Mouse (Mus musculus) hindbrain, postnatal 0 days (tissue): ENCODE measurements around the gene Ndrg3. TPM values are rescaled to one million over a fixed set of nuclear protein-coding genes. Genes with fewer than 3 reads are reported as not detected.

ENCODE experiments used
- ATAC-seq: fragments of 200-750 bp; cut with Nextera tagmentation; 2 replicates; pipeline ENCODE4 v1.8.0; 2017; ENCODE audit warnings: mild to moderate bottlenecking, moderate TSS enrichment, moderate library complexity
- DNase-seq: peaks from one replicate; pipeline ENCODE4 v3.0.0-alpha.2; 2015; ENCODE audit warnings: low spot score
- H3K27ac ChIP-seq: fragments of 300-500 bp; sonication (generic); 2 replicates; pipeline ENCODE4 v1.5.1; 2014; ENCODE audit warnings: mild to moderate bottlenecking
- H3K27me3 ChIP-seq: fragments of 300-500 bp; sonication (generic); 2 replicates; pipeline ENCODE4 v1.6.1; 2014; ENCODE audit warnings: low read length, mixed read lengths; ENCODE audit not compliant: insufficient read depth
- H3K36me3 ChIP-seq: fragments of 300-500 bp; sonication (generic); 2 replicates; pipeline ENCODE4 v1.6.1; 2014; ENCODE audit warnings: low read length, mixed read lengths; ENCODE audit not compliant: insufficient read depth
- H3K4me1 ChIP-seq: fragments of 300-500 bp; sonication (generic); 2 replicates; pipeline ENCODE4 v1.6.1; 2014; ENCODE audit warnings: antibody characterized with exemption, low read length, mixed read lengths; ENCODE audit not compliant: insufficient read depth
- H3K4me2 ChIP-seq: fragments of 300-500 bp; sonication (generic); 2 replicates; pipeline ENCODE4 v1.6.1; 2014; ENCODE audit warnings: low read depth, mild to moderate bottlenecking, low read length, moderate library complexity, mixed read lengths
- H3K4me3 ChIP-seq: fragments of 300-500 bp; sonication (generic); 2 replicates; pipeline ENCODE4 v1.5.1; 2014; ENCODE audit warnings: low read length
- H3K9ac ChIP-seq: fragments of 300-500 bp; sonication (generic); replicated peaks from 2 replicates; pipeline ENCODE4 v1.6.1; 2014; ENCODE audit warnings: mild to moderate bottlenecking, low read length, moderate library complexity, mixed read lengths
- H3K9me3 ChIP-seq: fragments of 300-500 bp; sonication (generic); 2 replicates; pipeline ENCODE4 v1.6.1; 2016; ENCODE audit warnings: low read length, mixed read lengths
- CTCF ChIP-seq: IDR thresholded peaks from 2 replicates; pipeline ENCODE4 v1.5.1; 2016; ENCODE audit warnings: antibody characterized with exemption, control low read depth, low read depth
- WGBS: fragments of 180-500 bp; shearing (Covaris S2); extraction: QIAGEN DNeasy Blood & Tissue Kit; methylation state at CpG from one replicate; pipeline ENCODE4 v1.1.7; 2014; 5-methylcytosine and 5-hydroxymethylcytosine counted together
- polyA plus RNA-seq: library from polyadenylated mRNA; unstranded; fragments of >200 nt; fragmentation: Nextera tagmentation; extraction: Ambion mirVana; gene quantifications from 2 replicates; pipeline ENCODE4 v1.2.1, GENCODE M21; 2015
- total RNA-seq: library from RNA; depleted of rRNA; stranded (reverse); fragments of >200 nt; gene quantifications from 2 replicates; pipeline ENCODE4 v1.2.3, GENCODE M21; 2014

Gene Ndrg3
- total and polyA plus RNA-seq, 2 experiments from 2014 or later, result 167 to 183 TPM

DNA sequence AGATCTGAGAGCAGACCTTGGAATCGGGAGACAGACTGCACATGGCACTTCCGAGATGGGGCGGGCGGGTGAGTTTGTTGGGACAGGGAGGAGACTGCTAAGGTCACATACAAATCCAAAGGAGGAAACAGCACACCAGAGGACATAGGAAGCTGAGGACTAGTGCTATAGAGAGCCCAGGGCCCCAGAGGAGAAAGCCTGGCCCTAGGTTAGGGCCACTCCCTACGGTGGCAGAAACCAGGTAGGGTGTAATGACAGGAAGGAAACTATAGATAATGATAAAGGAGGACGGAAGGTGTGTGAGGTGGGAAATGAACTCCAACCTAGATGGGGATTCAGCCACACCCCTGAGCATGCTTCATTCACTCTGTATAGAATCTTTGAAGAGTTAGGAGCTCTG is 20.5 kb upstream of the Ndrg3 start:
- Histone ChIP-seq H3K36me3 (peaks cover 24% of the 10 kb centered on the region), H3K4me1 (peaks cover 6% of the 10 kb centered on the region; the same call in 1 of the 2 replicates), H3K9me3 (no peaks in the 10 kb centered on the region), H3K27ac (no peak overlapping the region), H3K9ac (no peak overlapping the region), H3K27me3 (no peaks in the 10 kb centered on the region), H3K4me3 (no peak overlapping the region), H3K4me2 (no peak overlapping the region)
- ATAC-seq, result no peak
- 84% methylated on average over 6 of the region's 6 CpGs for WGBS
- no peak for DNase-seq
- TF ChIP-seq CTCF, result no peak

DNA sequence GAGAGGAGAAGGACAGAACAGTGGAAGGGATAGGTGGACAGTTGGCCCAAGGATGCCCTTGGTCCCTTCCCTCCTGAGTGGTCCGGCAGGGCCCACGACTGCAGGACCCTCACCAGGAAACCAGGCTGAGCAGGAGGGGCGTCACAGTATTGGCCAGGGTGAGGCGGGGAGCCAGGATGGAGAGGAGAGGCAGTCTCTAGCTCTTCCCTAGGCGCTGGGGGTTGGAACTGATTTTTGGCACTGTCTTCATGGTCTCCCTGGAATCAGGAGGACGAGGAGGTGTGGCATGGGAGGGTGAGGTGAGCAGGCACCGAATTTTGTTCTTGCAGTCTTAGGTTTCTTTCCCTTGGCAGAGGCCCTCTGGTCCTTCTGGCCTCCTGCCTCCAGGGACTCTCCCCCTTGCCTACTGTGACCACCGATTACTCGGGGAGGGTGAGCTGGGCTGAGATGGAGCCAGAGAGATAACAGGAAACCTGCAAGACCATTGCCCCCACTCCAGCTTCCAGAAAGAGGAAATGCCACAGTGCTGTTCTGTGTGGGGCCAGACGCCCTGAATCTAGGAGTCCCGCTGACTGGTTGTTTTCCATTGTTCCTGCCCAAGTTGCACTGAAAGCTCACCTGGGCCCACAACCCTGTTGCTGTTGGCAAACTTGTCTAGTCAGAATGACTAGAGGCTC is 18.9 kb upstream of the Ndrg3 start:
- H3K4me1 ChIP-seq, result peaks cover 9% of the 10 kb centered on the region; the same call in 1 of the 2 replicates

DNA sequence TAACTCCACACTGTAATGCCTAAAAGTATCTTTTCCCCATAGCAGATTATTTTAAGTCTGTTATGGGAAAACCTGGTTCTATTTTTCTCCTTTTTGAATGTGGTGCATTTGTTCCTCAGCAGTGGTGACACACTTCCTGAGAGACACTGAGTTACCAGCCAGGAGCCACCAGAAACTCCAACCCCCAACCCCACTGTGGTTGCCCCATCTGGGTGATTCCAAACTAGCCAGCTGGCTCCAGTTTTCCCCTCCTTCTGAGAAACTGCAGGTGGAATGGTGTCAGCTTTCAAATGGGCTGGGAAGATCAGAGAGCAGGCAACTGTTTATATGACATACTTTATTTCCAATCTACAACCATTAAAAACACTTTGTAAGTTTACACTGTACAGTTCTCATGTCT is 18.3 kb upstream of the Ndrg3 start:
- H3K4me3 ChIP-seq, result no peak overlapping the region
- peaks cover 9% of the 10 kb centered on the region; the same call in 1 of the 2 replicates for H3K4me1 ChIP-seq
- H3K9me3 ChIP-seq, result no peaks in the 10 kb centered on the region
- no peak overlapping the region for H3K9ac ChIP-seq
- H3K4me2 ChIP-seq, result no peak overlapping the region
- no peaks in the 10 kb centered on the region for H3K27me3 ChIP-seq
- no peak for ATAC-seq
- TF ChIP-seq CTCF, result no peak
- 0 out of 2 replicates have a peak, but pooled peaks cover 4% of the 10 kb centered on the region for H3K36me3 ChIP-seq
- H3K27ac ChIP-seq, result peak overlapping the region; percentile 41; the same call in 1 of the 2 replicates
- peak; percentile 9 for DNase-seq

More for the DNA sequence above, 18.9 kb upstream of the Ndrg3 start:
- Histone ChIP-seq H3K9me3 (no peaks in the 10 kb centered on the region), H3K27ac (peak overlapping the region; percentile 41; the same call in 1 of the 2 replicates), H3K36me3 (peaks cover 8% of the 10 kb centered on the region; the same call in 1 of the 2 replicates), H3K4me3 (no peak overlapping the region), H3K9ac (no peak overlapping the region), H3K27me3 (no peaks in the 10 kb centered on the region), H3K4me2 (no peak overlapping the region)
- DNase-seq, result peak; percentile 20
- 40% methylated on average over 11 of the region's 11 CpGs for WGBS
- TF ChIP-seq CTCF, result no peak
- ATAC-seq, result no peak

DNA sequence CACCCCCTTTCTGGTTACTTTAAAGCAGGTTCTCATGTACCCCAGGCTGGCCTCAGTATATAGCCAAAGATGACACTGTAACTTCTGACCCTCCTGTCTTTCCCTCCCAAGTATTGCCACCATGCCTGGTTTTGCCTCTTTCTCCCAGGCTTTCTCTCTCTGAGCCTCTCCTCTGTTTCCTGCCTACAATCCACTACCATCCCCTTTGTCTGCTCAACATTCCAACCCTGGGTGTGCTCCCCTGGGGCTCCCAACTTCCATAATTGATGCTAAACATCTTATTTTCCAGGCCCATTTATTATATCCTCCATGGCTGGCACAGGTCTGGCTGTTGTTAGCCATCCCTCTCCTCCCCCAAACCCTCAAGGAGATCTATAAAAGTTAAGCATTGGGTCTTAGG is 16.7 kb upstream of the Ndrg3 start:
- Histone ChIP-seq H3K4me2 (no peak overlapping the region), H3K4me3 (no peak overlapping the region), H3K9ac (no peak overlapping the region), H3K27me3 (no peaks in the 10 kb centered on the region), H3K36me3 (no peaks in the 10 kb centered on the region), H3K4me1 (peaks cover 9% of the 10 kb centered on the region; the same call in 1 of the 2 replicates), H3K9me3 (no peaks in the 10 kb centered on the region), H3K27ac (no peak overlapping the region)
- no peak for DNase-seq
- no peak for TF ChIP-seq CTCF
- ATAC-seq, result no peak

DNA sequence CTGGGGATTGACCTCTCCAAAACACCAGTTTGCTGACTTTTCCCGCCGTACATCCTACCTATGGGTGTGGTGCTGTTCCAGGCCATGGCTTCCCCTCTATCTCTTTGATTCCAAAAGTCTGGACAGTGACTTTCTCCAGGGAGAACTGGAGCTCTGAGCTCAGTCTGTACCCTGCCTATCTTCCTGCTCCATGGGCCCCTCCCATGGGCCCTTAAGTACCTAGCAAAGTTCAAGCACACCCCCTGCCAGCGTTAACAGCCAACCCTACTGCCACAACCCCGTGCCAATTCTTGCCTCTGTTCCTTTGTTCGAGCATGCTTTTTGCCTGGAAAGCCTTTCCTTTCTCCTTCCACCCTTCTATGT is 15.4 kb upstream of the Ndrg3 start:
- WGBS, result 21% methylated on average over 5 of the region's 5 CpGs
- Histone ChIP-seq H3K36me3 (no peaks in the 10 kb centered on the region), H3K27ac (peak overlapping the region; percentile 67; the same call in 1 of the 2 replicates), H3K4me3 (peak overlapping the region; percentile 64), H3K9ac (peak overlapping the region; percentile 65), H3K4me2 (peak overlapping the region; percentile 100), H3K9me3 (no peaks in the 10 kb centered on the region), H3K4me1 (peaks cover 9% of the 10 kb centered on the region; the same call in 1 of the 2 replicates), H3K27me3 (no peaks in the 10 kb centered on the region)
- DNase-seq (no peak), ATAC-seq (peak; percentile 57)
- no peak for TF ChIP-seq CTCF

DNA sequence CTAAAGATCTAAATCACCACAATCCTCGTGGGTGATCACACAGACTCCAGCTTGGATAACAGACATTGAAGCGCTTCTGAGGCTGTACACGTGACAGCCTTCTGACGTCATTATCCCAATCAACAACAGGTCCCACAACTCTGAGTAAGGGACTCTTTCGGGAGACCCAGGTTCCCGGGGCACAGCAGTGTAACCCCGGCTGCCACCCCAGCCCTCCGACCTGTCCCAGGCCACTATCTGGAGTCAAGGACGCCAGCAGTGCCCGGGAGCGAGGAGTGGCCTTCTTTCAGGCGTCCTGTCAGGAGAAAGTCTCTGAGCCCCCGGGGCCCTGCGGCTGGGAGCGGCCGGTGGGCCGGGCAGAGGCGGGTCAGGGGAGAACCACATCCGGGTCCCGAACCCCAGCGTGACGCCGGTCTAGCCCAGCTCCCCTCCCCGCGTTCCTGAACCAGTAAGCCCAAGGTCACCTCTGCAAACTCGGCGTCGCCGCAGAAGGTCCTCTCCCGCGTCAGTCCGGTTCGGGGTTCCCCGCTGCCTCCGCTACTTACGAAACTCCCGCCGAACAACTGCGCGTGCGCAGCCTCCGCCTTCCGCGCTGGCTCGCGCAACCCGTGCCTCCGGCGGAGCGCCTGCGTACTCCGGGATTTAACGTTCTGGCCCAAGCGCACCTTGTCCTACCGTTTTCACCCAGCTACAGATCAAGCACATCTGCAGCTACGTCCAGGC is 14.8 kb upstream of the Ndrg3 start, which contains the start of gene Dsn1:
Dsn1 (minus strand) TSS at position 644 of the 723 bp plus-strand sequence.
- peak within 1 kb of the TSS; percentile 67; the same call in 1 of the 2 replicates for H3K27ac ChIP-seq
- peak within 1 kb of the TSS; percentile 65 for H3K9ac ChIP-seq
- H3K4me3 ChIP-seq, result peak within 1 kb of the TSS; percentile 64
- DNase-seq (peak; percentile 95), ATAC-seq (peak; percentile 83)
- H3K36me3 ChIP-seq, result no peaks in the 10 kb centered on the region
- H3K4me2 ChIP-seq, result peak within 1 kb of the TSS; percentile 100
- no peaks in the 10 kb centered on the region for H3K9me3 ChIP-seq
- TF ChIP-seq CTCF, result no peak
- peaks cover 9% of the 10 kb centered on the region; the same call in 1 of the 2 replicates for H3K4me1 ChIP-seq
- WGBS, result under 1% methylated on average over 56 of the region's 56 CpGs
- H3K27me3 ChIP-seq, result no peaks in the 10 kb centered on the region
